Mouse (Mus musculus): ENCODE data around the gene Nebl.
"Not testable (repeated sequence)": the region's sequence is repeated elsewhere in the genome, so short reads cannot be mapped to it uniquely, and the experiment has no call there.

Nebl gene

DNA sequence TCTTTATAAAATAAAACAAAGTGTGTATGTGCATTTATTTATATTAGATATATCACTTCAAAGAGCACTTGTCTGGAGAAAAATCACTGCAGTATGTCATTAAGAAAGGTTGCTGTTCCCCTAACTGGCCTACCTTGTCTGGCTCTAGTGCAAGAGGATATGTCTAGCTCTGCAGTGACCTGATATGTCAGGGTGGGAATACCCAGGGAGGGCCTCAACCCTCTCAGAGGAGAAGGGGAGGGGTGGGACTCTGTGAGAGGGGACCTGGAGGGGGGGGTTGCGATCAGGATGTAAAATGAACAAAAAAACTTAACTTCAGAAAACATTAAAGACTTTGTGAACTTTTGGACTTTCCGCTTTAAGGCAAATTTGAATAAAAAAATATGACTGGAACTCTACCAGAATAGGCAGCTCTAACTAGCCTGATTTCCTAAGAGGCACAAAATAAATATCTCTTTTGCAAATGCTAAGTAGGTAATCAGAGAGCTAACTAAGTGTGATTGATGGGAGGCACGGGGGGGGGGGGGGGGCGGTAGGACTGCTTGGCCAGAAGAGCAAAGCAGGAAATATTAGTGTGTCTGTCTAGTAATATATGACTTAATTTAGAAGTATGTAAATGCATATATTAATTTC is 325.2 kb downstream of the Nebl start:
- DNase-seq (ENCODE audit: low spot score in 2 of 2), result no peak

DNA sequence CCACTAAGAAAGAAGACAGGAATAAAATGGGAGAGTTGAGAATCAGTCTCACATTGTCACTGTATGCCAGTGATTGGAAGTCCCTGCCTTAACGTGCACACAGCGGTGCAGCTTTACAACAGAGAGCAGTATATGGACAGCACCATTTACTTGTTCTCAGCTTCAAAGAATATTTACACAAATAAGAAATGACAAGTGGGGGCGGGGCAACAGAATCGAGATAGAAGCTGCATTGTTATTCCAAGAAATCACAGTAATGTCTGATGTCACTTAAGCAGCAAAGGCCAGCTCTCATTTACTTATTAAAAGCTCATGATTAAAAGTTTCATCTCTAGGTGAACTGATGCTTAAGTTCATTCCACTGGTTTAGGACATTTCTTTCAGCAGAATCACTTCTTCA is 328.8 kb downstream of the Nebl start:
- no peak for DNase-seq (ENCODE audit: low spot score in 2 of 2)

GRCm38 (mm10) chr2:17396235-17396634 is 335.0 kb downstream of the Nebl start:
- DNase-seq (ENCODE audit: low spot score in 2 of 2), result no peak

- DNase-seq (ENCODE audit: low spot score in 2 of 2), result no peak
These were observed 339.9 kb downstream of the Nebl start for GRCm38 (mm10) chr2:17391389-17391788.

- no peak for DNase-seq (ENCODE audit: low spot score in 2 of 2)
These were observed 340.6 kb downstream of the Nebl start for GRCm38 (mm10) chr2:17390513-17391200.

DNA sequence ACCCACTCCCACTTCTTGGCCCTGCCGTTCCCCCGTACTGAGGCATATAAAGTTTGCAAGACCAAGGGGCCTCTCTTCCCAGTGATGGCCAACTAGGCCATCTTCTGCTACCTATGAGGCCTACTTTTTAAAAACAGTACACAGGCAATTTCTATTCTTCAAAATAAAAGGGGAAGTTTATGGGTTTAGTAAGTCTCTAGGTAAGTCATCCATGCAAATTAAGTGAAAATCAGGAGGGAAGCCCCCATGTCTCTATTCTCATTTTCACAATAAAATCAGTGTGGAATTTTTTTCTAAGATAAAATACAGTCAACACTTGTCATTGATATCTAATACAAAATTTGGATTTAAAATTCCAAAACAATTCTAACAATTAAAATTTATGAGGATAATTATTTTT is 341.4 kb downstream of the Nebl start:
- DNase-seq (ENCODE audit: low spot score in 2 of 2), result no peak

- DNase-seq (ENCODE audit: low spot score in 2 of 2), result no peak
These were observed 341.9 kb downstream of the Nebl start for GRCm38 (mm10) chr2:17389379-17389778.

GRCm38 (mm10) chr2:17382227-17382626 is 349.0 kb downstream of the Nebl start:
- no peak for DNase-seq (ENCODE audit: low spot score in 2 of 2)

- DNase-seq (ENCODE audit: low spot score in 2 of 2), result no peak
These were observed 355.3 kb downstream of the Nebl start for GRCm38 (mm10) chr2:17375916-17376315.

DNA sequence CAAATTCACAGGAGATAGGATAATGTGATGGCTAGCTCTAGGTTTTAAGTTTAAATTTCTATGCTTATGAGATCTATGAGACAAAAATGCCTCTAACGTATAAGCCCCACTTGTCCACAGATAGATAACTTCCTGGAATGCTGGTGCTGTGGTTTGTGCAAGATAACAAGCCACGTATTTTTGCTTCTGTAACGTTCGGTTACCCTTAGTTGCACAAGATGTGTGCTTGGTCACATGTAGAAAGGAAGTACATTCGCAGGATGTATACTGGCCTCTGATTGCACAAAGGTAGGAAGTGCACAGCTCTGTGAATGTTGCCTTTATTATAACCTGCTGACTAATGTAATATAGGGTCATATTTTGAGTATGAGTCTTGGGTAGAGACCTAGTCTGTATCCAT is 365.6 kb downstream of the Nebl start:
- no peak for DNase-seq (ENCODE audit: low spot score in 2 of 2)

GRCm38 (mm10) chr2:17364971-17365548 is 366.2 kb downstream of the Nebl start:
- DNase-seq (ENCODE audit: low spot score in 2 of 2), result no peak

DNA sequence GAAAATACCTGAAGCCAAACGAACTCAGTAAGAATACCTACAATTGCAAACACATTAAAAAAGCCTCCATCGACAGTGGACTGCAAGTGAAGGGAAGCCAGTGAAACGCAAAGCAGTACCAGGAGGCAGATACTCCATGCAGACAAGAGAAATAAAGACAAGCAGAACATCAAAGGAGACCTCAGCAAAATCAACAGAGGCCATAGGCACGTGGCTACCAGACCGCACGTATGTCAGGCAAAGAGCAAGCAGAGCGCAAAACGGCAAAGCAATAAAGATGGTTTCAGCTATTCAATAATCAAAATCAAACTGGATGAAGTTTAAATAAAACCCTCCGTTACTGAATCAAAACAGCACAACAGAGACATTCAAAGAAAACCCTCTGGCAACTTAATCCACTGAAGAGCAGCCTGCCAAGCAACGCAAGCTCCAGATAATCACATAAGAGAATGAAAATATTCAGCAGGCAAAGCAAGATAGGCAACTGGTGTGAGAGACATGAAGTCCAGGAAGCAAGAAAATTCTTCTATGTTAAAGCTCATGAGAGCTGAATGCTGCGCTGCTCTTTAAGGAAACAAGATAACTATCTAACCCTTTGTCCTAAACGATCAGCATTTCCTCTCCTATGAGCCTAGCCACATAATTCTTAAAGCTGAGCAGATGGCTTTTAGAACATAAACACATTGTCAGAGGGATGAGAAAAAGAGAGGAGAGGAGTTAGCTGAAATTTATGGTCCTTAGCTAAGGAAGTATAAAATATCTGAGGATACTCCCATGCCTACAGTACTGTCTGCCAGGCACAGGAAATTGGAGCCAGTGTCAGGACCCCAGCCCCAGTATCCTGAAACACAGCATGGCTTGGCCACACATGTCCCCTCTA is 367.7 kb downstream of the Nebl start:
- DNase-seq (ENCODE audit: low spot score in 2 of 2), result no peak

GRCm38 (mm10) chr2:17362181-17362580 is 369.1 kb downstream of the Nebl start:
- DNase-seq (ENCODE audit: low spot score in 2 of 2), result no peak

DNA sequence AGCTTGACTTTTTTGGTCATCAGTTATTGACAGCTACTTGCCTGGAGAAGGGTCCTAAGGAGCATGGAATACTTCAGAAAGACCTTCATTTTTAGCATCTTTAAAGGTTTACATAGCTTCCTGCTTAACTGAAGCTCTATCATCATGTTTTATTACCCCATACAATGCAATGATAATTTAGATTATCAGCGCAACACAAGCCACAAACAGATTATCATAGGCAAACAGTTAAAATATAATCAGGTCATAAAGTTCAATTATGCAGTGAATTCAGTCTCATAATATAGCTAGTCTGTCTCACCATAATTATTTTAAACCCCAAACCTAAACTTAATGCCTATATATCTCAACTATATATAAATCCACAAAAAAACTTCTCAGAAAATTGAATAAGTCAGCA is 386.6 kb downstream of the Nebl start:
- DNase-seq (ENCODE audit: low spot score in 2 of 2), result no peak

GRCm38 (mm10) chr2:17335451-17335850 is 395.8 kb downstream of the Nebl start:
- DNase-seq (ENCODE audit: low spot score in 2 of 2), result no peak

DNA sequence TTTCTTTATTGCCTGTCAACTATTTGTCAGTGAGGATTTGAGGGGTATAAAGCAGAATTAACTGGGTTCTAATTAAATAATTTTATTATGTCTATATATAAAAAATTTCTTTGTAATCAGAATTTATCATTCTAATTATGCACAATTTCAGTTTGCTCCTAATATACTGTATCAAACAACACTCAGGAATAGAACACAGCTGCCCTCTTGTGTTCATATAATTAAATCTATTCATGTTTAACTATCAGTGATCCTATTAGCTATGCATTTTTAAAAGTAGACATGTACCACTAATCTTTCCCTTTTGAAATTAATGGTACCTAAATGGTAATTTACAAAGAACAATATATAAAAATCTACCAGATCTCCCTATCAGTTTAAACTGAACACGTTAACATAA is 404.7 kb downstream of the Nebl start:
- DNase-seq (ENCODE audit: low spot score in 2 of 2), result no peak

- DNase-seq (ENCODE audit: low spot score in 2 of 2), result no peak
These were observed 414.4 kb downstream of the Nebl start for GRCm38 (mm10) chr2:17316850-17317249.

GRCm38 (mm10) chr2:17301379-17301778 is 429.9 kb downstream of the Nebl start:
- no peak for DNase-seq (ENCODE audit: low spot score in 2 of 2)

GRCm38 (mm10) chr2:17297496-17297895 is 433.8 kb downstream of the Nebl start:
- no peak for DNase-seq (ENCODE audit: low spot score in 2 of 2)

DNA sequence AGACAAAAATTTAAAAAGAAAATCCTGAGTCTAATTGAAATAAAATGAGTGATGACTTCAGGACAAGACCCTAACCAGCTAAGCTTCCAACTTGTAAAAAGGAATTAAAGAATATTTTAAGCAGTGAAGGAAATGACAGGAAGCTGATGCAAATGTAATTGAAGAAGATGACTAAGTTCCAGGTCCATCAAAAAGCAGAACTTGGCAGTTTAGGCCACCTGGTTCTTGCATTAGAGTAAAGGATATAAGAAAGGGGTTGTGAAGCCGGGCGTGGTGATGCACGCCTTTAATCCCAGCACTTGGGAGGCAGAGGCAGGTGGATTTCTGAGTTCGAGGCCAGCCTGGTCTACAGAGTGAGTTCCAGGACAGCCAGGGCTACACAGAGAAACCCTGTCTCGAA is 436.0 kb downstream of the Nebl start:
- not testable (repeated sequence) for DNase-seq (ENCODE audit: low spot score in 2 of 2)
